29 mouse cellular contexts compared by ENCODE assay signal in genomic region chr3:106197246-106197645, GRCm38 (mm10). TPM values are rescaled to one million over a fixed set of nuclear protein-coding genes. Genes with fewer than 3 reads are reported as not detected.
"Had no signal": no experiment of that assay in that cellular context is flagged by ENCODE, and none has a peak within 500 bp of the region (broad histone marks: within the 10 kb centered on the region; RNA-seq: fewer than 3 reads in every experiment).

No protein-coding gene starts in this region.

RNA-seq across cellular contexts. Expression of gene Chil4, which starts 22.1 kb away (rescaled TPM):
- polyA plus RNA-seq: limb, embryonic 10.5 days; limb, embryonic 11.5 days; limb, embryonic 12.5 days; limb, embryonic 13.5 days; limb, embryonic 14.5 days; limb, embryonic 15.5 days; liver, adult 2 months; liver, embryonic 11.5 days; liver, embryonic 12.5 days; liver, embryonic 13.5 days; liver, embryonic 14.5 days; liver, embryonic 15.5 days; liver, embryonic 16.5 days; liver, postnatal 0 days; lung, embryonic 14.5 days; lung, embryonic 16.5 days; lung, postnatal 0 days; macrophage; midbrain, embryonic 10.5 days; midbrain, embryonic 12.5 days; midbrain, embryonic 13.5 days; midbrain, embryonic 14.5 days; midbrain, embryonic 15.5 days; midbrain, embryonic 16.5 days; midbrain, postnatal 0 days; myocyte; neural tube, embryonic 11.5 days; neural tube, embryonic 12.5 days had no signal

RNA-seq across cellular contexts. Expression of gene Chil3, which starts 29.9 kb away (rescaled TPM):
- polyA plus RNA-seq: limb, embryonic 10.5 days; limb, embryonic 11.5 days; limb, embryonic 12.5 days; liver, embryonic 11.5 days; liver, embryonic 12.5 days; lung, embryonic 14.5 days; lung, embryonic 15.5 days; midbrain, embryonic 10.5 days; midbrain, embryonic 12.5 days; midbrain, embryonic 13.5 days; midbrain, embryonic 14.5 days; midbrain, embryonic 16.5 days; midbrain, postnatal 0 days; myocyte; neural tube, embryonic 11.5 days; neural tube, embryonic 12.5 days had no signal
